Mouse (Mus musculus): ENCODE data around the gene Zfp82.
"Not testable (repeated sequence)": the region's sequence is repeated elsewhere in the genome, so short reads cannot be mapped to it uniquely, and the experiment has no call there.

The Zfp82 gene

DNA sequence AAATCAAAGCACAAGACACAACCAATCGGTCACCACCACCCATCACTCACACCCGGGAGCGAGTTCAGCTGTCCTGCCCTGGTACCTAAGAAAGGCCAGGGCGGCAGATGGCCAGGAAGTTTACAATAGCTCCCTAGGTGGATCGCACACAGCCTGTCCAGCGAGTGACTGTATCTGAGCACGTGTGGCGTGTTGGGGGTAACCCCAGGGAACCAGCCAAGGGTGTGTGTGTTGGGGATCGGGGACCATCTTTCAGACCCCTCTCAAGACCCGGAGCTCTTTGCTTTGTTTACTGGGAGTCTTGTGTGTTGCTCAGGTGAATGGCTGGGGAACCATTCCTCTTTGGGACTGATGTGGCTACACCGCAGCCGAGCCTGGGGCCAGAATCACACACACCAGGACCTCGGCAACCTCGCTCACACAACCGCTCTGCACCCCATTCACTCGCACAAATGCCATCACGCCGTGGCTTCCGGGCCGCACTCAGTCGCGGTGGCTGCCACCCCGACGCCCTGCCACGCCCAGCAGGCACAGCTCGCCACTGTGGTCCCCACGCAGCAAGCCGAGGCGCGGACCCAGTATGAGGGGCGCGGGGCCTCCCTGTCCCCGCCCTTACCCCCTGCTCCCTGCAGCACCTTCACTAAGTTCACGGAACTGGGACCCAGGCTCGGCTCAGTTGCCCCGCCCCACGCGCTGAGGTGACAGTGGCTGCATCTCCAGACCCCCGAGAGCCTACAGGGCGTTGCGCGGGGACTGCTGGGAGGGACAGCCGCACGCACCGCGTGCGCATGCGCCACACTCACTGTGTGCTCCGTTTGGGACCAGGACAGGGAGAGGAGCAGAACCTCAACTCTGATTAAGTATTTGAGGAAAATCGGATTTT, at the start of gene Zfp82:
Zfp82 (minus strand) TSS at position 755 of the 883 bp plus-strand sequence.
- in situ Hi-C loops (cut with MboI; ENCODE audit: low sequenced_read_pairs) = no loop called here

DNA sequence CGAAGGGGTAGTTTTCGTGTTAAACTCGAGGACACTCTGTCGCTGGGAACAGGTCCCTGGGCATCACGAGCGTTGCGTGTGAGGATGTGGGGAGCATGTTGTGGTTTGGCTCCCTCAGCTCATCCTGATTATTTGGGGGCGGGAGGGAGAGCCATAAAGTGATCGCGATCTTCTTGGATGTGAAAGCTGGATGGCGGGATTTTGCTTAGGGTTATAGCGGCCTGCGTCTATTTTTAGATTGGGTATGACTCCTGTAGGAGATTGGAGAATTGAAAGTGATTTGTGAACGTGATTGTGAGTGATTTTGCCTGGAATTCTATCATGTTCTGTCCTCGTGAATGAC, 49.5 kb upstream of the Zfp82 start:
- in situ Hi-C loops (cut with MboI; ENCODE audit: low sequenced_read_pairs) = no loop called here

DNA sequence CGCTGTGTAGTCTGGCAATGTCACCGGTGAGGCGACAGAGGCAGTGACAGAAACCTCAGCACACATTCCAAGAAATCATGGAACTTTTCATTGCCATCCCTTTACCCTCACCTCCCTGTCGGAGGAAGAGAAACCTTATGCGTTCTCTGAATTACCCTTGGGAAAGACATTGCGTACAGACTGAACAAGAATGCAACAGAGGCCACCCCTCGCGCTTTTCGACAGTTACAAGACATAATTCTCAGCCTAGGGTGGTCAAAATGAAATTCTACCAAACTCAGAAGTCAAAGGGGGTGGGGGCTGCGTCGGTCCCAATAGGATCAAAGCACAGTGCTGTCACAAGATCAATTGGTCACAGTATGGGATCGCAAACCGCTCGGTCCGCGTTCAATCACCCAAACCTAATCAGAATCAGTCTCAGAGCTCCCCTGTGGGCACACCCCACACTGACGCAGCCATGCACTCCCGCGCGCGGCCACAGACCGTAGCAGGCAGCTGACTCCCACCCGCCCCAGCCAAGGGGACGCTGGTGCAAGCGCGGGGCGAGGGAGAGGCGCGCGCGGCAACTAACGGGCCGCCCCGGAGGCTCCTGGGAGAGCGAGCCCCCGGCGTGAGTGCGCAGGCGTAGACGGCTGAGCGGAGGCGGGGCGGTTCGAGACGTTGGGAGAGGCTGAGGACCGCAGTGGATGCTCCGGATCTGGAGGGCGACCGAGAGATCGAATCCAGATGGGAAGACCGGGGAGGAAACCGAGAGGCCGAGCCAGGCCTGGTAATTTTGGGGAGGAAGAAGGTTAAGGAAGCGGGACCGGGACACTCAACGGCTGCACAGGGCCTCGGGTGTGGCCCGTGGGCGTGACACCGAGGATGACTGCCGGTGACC, 48.8 kb upstream of the Zfp82 start, which contains the start of gene Zfp382:
Zfp382 (plus strand) TSS at position 635 of the 880 bp plus-strand sequence.
- in situ Hi-C loops (cut with MboI; ENCODE audit: low sequenced_read_pairs) = no loop called here

DNA sequence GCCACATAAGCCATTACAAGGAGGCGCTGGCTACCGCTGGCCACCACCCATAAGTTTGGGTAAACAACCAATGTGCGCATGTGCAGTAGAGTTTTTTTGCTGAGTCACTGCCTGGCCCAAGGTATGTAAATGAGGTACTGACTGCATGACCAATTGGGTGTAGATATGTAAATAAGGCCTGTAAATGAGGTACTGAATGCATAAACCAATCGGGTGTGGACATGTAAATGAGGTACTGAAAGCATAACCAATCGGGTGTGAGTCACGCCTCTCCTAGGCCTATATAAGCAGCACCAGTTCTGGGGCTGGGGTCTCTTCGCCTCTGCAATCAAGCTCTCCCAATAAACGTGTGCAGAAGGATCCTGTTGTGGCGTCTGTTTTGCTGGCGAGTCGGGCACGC, 45.2 kb upstream of the Zfp82 start:
- in situ Hi-C loops (cut with MboI; ENCODE audit: low sequenced_read_pairs) = not testable (repeated sequence)

DNA sequence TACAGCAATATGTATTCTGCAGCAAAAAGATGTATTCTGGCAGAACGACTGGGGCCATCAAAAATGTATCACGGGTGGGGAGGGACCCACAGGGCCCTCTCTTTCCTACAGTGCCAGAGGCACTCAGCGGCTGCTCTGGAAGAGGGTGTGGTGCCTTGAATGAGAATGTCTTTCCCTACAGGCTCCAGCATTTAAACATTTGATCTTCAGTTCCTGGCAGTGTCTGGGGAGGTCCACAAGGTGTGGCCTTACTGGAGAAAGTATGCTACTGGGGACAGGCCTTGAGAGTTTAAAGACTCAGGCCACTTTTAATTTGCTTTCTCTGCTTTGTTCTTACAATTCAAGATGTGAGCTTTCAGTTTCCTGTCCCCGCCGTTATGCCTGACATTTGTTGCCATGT, 43.4 kb upstream of the Zfp82 start:
- in situ Hi-C loops (cut with MboI; ENCODE audit: low sequenced_read_pairs) = no loop called here

DNA sequence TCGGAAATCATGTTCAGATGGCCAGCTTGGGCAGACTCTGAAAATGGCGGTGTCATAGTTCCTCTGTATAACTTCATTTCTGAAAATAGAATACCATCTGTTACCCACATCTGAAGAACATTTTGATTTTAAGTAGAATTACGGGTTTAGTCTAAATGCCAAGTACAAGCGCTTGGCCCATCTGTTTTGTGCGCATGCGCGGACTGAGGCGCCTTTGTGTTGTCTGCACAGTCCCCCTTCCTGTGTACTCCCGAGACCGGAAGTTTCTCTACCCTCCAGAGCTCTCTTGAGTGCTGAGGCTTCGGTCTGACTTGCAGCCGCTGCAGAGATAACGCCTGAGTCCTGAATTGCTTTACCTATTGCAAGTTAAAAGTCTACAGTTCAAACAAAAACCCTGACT, 26.6 kb upstream of the Zfp82 start:
- in situ Hi-C loops (cut with MboI; ENCODE audit: low sequenced_read_pairs) = no loop called here

DNA sequence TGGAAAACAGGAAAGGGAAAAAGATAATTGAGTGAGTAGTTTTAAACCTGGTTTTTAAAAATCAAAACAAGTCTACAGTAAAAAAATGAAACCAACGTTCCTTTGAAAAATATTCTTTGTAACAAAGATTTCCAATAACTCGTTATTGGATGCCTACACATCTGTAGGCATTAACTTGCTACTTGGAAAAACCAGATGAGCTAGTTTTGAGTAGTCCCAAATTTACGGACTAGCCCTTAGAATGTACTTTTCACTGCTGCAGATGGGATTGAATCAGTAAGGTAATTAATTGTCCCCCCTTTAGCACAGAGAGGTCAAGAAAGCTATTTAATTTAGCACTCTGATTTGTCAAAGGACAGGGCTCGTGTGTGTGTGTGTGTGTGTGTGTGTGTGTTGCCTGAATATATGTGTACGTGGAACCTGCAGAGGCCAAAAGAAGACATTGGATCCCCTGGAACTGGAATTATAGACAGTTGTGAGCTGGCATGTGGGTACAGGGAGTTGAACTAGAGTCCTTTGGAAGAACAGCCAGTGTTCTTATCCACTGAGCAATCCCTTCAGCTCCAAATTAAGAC, 22.9 kb upstream of the Zfp82 start:
- in situ Hi-C loops (cut with MboI; ENCODE audit: low sequenced_read_pairs) = no loop called here

DNA sequence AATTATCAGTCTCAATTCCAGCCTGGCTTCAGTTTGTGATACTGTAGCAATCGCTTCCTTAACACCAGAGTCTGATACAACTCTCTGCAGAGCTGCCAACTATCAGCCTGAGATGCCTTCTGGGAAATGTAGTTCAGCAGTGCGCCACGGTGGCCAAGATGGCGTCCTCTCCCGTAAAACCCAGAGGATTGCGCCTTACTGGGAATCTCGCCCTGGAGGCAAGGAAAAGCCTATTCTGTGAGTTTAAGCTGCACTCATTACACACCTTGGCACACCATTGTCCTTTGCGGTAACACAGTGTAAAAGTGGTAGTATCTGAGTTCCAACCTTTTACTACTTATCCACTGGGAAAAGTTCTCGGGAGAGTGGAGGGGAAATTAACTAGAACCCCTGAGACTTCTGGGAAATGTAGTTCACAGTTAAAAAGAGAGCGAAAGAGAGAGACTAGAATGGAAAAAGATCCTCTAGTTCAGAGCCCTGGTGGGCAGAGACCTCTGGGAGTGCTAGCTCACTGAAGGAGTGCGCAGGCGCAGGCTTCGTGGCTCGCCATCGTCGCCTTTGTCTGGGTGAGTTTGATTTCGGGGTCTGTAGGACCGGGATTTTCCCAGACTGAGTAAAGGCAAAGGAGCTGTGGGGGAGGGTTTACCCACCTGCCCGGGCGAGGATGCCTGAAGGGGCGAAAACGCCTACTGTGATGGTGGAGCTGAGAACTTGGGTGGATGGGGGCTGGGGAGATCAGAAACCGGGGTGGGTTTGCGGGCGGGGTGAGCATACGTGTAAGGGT, 22.1 kb upstream of the Zfp82 start, which contains the start of gene Zfp260:
Zfp260 (plus strand) TSS at position 132 of the 784 bp plus-strand sequence.
- in situ Hi-C loops (cut with MboI; ENCODE audit: low sequenced_read_pairs) = no loop called here

DNA sequence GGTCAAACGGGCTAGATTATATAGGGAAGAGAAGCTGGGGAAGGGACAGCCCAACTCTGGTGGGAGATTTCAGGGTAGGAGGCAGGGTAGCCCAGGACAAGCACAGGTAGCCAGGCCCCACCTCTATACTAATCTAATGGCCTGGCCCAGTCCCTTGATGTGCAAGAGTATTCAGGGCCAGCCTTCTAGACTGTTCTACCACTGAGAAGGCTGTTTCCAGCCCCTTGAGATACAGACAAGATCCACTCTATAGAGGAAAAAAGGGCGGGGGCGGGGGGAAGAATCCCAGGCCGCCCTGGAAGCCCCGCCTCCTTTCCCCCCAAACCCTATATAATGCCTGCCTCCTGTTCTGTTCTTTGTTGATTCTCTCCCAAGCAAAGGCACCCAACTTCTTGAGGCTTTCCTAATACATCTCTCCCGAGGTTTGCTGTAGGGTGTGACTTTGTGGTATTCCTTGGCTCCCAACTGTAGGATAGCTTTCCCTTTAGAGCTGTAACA, 21.3 kb upstream of the Zfp82 start:
- in situ Hi-C loops (cut with MboI; ENCODE audit: low sequenced_read_pairs) = no loop called here

DNA sequence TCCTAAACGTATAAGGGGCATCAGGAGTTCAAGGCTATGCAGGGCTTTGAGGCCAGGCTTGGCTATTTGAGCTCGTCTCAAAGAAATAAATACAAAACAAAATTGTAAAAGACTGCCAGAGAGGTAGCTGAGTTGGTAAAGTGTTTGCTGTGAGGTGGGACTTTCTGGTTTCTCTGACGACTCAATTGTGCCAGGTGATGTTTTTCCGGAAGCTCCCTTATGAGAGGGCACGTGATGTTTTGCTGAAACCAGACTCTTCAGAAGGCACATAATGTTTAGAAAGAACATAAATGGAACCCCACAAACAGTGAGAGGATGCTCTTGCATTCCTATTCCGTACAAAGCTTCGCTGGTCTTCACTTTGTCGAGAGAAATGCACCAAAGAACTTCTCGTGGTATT, 20.0 kb upstream of the Zfp82 start:
- in situ Hi-C loops (cut with MboI; ENCODE audit: low sequenced_read_pairs) = no loop called here

DNA sequence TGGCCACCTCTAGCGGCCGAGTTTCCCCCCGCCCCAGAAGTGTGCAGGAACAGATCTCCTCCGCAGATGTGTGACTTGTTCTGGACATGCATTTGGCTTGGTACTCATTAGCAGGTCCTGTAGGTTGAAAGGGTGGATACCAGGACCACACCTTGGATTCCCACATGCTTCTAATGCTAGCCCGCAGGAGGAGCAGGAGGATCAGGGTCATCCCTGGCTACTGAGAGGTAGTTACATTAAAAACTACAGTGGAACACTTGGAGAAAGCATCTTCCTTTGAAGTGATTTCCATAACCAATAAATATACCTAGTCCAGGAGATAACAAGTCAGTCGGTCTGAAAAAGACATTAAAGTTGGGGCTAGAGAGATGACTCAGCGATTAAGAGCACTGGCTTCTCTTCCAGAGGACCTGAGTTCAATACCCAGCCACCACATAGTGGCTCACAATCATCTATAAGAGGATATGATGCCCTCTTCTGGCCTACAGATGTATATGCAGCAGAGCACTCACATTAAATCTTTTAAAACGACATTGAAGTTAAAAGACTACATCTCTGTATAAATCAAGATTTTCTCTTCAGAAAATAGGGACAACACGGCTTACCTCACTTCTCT, 18.4 kb upstream of the Zfp82 start:
- in situ Hi-C loops (cut with MboI; ENCODE audit: low sequenced_read_pairs) = no loop called here

DNA sequence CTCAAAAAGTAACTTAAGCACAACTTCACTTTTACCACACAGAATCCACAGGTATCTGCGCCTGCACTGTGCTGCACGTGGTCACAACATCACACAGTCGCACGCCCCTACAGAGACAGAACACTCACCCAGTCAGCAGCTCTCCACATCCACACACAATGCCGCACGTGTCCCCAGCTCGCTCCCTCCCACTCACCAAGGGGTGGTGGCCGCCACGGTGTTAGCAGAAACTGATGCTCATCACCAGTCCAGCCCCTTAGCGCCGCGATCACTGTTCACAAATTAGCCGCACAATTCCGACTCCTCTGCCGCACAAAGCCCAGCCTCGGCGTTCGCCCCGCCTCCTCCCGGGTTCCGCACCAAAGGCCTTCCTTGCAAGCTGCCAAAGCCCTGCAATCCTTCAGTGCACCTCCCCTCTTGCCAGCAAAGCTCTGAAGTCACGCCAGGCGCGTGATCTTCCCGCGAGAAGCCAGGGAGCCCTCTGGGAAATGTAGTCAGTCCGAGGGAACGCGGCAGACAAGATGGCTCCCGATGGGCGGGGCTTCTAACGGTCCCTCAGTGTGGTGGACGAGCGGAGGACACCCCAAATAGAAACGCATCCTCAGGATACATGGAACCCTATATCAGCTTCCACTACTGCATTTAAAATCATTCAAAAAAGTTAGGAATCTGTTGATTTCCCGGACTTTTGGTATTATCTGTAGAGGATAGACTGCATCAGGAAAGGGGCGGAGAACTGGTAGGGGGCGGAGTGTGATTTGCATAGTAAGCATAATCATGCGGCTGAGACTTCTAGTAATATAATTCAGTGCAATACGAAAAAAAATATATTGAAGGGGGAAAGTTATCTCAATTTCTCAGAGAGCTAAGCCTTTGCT, 17.6 kb upstream of the Zfp82 start, which contains the start of the genes Gm26920 and Zfp566:
Gm26920 (minus strand) TSS at position 319 of the 878 bp plus-strand sequence.
Zfp566 (minus strand) TSS at position 436 of the 878 bp plus-strand sequence.
- in situ Hi-C loops (cut with MboI; ENCODE audit: low sequenced_read_pairs) = no loop called here

DNA sequence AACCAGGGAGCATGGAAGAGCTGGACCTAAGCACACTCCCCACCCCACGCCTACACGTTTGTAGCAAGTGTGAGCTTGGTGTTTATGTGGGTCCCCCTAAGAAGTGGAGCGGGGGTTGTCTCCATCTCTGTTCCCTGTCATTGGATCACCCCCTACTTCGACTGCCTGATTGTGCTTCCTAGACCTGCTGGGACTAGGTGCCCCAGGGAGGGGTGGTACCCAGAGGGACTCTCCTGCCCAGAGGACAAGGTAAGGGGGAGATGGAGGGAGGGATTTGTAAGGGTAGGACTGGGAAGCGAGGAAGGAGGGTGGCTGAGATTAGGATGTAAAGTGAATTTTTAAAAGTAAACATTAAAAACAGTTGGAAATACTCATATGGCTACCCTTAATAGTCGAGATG, 16.7 kb upstream of the Zfp82 start:
- in situ Hi-C loops (cut with MboI; ENCODE audit: low sequenced_read_pairs) = no loop called here

DNA sequence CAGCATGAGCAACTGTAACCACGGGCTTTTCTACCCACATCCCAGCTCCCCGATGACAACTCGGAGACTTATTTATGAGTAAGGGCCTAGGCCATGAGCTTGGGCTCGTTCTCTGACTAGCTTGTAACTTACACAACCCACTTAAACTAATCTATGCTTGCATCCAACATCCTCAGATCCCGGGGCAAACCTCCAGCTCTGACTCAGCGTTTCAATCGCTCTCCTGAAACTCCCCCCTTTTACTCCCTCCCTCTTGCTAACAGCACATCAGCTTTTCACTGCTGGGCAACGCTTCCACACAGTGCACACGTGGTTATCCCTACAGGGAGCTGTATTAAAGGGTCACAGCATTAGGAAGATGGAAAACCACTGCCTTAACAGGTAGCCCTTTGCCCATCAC, 13.8 kb upstream of the Zfp82 start:
- in situ Hi-C loops (cut with MboI; ENCODE audit: low sequenced_read_pairs) = no loop called here

DNA sequence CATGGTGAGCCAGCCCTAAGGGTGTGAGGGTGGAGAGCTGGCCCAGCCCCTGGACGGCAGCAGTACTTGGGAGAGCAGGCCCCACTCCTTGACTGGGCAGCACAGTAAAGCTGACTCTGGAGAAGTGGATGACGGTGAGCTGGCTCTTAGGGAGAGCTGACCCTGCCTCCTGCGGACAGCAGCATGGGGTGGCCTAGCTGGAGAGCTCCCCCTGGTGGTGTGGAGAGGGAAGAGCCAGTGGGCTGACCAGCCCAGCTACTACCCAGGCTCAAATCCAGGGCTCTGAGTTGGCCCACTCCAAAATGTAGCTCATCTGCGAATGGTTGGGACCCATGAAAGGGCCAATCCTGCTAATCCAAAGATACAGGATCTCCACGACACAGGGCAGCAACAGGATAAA, 8.1 kb downstream of the Zfp82 start:
- in situ Hi-C loops (cut with MboI; ENCODE audit: low sequenced_read_pairs) = no loop called here

DNA sequence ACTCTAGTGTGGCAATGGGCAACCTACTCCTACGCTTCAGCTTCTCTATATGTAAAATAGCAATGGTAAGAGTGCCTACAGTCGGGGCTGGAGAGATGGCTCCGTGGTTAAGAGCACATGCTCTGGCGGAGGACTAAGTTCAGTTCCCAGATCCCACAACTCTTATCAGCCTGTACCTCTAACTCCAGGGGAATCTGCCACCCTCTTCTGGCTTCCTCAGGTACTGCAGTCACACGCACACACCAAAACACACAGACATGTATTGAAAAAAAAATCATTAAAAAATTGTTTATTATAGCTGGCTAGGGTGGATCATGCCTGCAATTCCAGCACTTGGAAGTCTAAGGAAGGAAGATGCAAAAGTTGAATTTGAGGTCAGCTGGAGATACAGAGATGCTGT, 10.2 kb downstream of the Zfp82 start:
- in situ Hi-C loops (cut with MboI; ENCODE audit: low sequenced_read_pairs) = no loop called here

DNA sequence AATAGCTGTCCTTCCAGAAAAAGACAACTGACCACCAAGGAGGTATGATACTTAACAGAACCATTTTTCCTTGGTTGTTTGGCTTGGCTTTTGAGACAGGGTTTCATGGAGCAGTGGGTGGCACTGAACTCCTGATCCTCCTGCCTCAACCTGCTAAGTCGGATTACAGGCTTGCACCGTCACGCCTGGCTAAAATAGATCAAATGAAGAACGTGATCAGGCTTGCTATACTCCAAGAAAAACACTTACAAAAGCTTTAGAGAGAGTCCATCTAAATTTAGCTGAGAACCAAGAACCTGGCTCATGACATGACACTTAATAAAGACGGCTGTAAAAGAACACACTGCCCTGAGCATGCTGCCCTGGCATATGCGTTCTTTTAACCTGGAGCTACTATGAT, 12.4 kb downstream of the Zfp82 start:
- in situ Hi-C loops (cut with MboI; ENCODE audit: low sequenced_read_pairs) = no loop called here

DNA sequence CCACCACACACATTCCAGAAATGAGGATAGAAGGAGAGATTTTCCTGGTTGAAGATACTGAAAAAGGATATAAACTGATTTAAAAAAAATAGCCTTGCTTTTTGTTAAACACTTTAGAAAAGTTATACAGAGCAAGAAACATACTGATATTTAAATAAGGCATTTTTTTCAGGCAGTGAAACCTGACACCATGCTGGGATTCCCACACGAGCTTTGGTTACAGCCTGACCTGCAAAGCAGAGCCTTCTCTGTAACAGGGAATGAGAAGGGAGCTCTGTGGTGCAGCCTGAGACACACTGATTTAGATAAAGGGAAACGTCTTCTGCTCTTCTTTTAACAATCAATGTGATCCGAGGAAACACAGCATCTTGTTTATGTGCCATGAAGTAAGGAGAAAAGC, 19.1 kb downstream of the Zfp82 start:
- in situ Hi-C loops (cut with MboI; ENCODE audit: low sequenced_read_pairs) = no loop called here

All from CH12F3 (cell line).